Mouse (Mus musculus) cerebellum, postnatal 25 days (tissue): ENCODE results near the gene Pdxdc1.
A peak's percentile ranks its signal among the peaks of the same experiment; 100 is the strongest.

Experiments used
- DNase-seq, 2 experiments: peaks; one replicate each; pipeline ENCODE4 v3.0.0; 2021; ENCODE audit warnings: mixed read lengths in 2 of 2

Gene Pdxdc1

DNA sequence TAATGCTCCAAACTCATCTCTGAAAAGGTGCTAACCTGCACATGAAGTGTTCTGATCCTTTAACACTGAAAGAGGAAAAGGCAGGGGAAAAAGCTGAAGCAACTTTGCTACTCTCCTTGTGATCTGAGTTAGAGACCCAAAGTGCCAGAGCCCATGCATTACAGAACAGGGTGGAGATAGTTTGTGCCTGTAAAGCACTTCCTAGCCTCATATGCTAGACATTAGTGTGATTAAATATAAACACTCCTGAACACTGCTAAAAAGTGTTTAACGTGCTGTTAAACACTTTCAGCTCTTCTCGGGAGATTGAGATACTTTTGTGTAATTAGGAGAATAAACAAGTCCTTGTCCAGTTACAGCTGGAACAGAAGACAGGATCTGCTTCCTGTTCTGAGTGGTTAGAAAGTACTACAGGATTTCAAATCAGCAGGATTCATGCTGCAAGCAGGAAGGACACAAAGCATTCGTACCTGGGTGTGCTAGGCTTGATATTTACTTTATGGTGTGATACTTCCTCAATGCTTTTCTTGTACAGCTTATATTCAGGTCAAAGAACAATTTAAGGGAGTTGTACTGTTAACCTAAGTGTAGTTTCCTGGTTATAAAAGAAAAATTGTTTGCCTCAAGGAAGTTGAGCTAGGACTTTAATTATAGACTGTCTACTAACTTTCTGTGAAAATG lies 19.7 kb downstream of the Pdxdc1 start:
- DNase-seq, result no peak

- DNase-seq, result peak in 1 of 2 experiments; percentile 23
Measured at GRCm38 (mm10) chr16:13875483-13875882, 27.4 kb downstream of the Pdxdc1 start.

DNA sequence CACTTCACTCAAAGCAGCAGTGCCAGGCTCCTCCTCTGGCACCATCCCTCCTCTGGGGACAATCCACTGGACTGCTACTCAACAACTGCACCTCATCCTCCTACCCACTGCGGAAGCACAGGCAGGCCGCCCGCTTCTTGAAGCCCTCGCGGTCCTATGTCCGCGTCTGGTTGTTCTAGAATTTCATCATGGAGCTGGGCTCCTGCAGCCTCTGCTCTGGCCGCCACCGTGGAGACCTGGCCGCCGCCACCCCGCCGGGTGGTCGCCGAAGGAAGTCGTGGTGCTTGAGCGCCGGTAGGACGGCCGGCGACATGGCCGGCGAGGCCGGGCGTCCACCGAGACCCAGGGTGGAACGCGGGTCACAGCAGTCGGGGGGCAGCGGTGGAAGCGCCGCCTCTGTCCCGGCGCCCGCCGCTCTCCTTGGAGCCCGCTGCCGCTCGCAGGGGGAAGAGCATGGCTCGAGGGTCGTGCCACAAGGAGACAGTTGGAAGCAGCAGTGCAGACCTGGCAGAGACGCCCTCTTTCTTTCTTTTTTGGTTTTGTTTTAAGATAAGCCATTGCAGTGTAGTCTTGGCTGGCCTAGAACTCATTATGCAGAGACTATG lies 34.9 kb downstream of the Pdxdc1 start:
- DNase-seq, result peak; percentile 11 to 16

- peak in 1 of 2 experiments; percentile 40 for DNase-seq
Measured at GRCm38 (mm10) chr16:13867406-13867805, 35.5 kb downstream of the Pdxdc1 start.

GRCm38 (mm10) chr16:13866616-13867015 lies 36.3 kb downstream of the Pdxdc1 start:
- no peak for DNase-seq

- DNase-seq, result no peak
Measured at GRCm38 (mm10) chr16:13866076-13866475, 36.9 kb downstream of the Pdxdc1 start.

- no peak for DNase-seq
Measured at GRCm38 (mm10) chr16:13853886-13854285, 49.0 kb downstream of the Pdxdc1 start.

GRCm38 (mm10) chr16:13851446-13851845 lies 51.5 kb downstream of the Pdxdc1 start:
- DNase-seq, result no peak

DNA sequence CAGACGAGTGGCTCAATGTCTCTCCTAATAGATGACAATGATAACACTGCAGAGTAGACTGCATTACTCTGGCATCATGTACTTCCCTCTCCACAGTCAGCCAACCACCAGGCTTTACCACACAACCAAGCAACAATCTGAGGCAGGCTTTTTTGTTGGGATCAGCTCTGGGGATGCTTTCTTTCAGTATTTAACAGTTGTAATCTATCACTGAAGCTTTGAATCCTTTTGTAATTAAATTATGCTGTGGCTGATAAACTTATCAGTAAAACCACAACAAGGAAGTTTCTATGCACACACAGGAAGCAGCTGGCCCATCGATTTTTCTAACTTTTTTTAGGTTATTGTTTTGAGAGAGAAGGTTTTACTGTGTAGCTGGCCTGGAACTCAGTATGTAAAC lies 54.6 kb downstream of the Pdxdc1 start:
- DNase-seq, result no peak

DNA sequence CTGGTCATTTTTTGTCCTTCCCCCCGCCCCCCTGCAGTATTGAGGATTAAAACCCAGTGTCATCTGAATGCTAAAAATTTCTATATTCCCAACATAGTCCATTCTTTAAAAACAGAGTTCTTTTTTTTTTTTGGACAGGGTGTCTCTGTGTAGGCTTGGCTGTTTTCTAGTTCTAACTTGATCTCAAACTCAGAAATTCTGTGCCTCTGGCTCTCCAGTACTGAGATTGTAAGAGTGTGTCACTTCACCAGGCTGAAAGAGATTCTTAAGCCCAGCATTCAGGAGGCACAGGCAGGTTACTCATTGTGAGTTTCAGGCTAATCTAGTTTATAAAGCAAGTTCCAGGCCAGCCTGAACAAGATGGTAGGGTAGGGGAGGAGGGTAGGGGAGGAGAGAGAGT lies 56.3 kb downstream of the Pdxdc1 start:
- DNase-seq, result no peak

DNA sequence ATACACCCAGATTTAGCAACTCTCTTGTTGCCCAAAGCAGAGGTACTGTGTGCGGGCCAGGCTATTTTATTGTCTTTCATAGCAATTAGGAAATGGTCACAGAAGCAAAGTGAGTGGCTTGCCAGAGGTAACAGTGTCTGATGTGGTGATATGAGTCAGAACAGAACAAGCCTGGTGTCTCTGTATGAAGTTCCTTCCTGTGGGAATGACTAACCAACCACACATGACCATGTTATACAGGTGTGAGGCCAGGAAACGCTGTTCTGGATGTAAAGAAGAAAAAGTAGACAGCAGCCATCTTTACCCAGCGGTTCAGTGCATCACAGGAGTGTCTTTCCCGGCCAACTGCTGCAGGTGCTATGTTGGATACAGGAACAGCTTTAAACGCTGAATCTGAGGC lies 57.9 kb downstream of the Pdxdc1 start:
- DNase-seq, result no peak

- no peak for DNase-seq
Measured at GRCm38 (mm10) chr16:13840956-13841355, 62.0 kb downstream of the Pdxdc1 start.

DNA sequence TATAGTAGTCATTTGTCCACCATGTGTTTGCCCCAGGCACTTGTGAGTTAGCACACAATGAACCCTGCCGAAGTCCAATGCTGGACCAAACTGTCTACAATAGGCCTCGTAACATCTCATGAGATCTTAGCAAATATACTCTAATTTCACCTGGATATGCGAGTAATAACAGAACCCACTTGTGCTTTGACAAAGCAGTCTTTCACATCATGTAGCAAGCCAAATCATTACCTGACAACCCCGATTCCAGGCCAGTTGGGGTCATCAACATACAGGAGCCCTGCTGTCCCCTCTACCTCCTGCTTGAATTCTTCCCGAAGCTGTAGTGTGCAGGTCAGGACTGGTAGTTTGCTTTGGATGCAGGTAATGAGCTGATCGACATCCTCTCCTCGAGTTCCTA lies 62.9 kb downstream of the Pdxdc1 start:
- DNase-seq, result no peak

- DNase-seq, result no peak
Measured at GRCm38 (mm10) chr16:13834382-13834781, 68.5 kb downstream of the Pdxdc1 start.

GRCm38 (mm10) chr16:13831606-13832005 lies 71.3 kb downstream of the Pdxdc1 start:
- no peak for DNase-seq

DNA sequence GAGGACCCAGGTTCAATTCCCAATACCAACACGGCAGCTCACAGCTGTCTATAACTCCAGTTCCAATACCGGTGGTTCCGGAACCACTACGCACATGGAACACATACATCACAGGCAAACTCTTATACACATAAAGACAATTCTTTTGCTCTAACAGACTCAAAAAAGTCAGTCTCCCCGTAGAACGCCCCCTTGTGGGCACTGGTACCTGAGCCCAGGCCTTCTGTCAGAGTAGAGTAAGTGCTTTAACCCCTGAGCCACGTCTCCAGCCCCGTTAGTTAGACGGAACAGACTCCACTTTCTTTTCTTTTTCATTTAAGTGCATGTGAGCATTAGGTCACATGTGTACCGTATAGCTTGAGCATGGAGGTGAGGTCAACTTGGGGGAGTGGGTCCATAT lies 72.5 kb downstream of the Pdxdc1 start:
- no peak for DNase-seq

DNA sequence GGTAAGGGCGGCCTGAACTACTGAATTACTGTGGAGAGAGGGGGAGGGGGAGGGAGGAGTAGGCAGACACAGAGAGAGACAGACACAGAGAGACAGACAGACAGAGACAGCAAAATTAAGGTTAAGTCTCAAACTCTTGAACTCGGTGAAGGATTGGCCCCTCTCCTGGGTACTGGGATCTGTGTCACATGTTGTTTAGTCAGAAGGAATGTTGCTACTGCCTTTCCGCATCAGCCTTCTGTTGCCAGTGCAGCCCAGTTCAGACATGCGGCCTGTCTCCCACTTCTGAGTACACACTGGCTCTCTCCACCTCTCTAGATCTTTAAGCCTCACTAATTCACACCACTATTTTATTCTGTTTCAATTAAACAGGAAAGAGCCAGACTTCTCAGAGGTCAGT lies 76.4 kb downstream of the Pdxdc1 start:
- DNase-seq, result no peak

DNA sequence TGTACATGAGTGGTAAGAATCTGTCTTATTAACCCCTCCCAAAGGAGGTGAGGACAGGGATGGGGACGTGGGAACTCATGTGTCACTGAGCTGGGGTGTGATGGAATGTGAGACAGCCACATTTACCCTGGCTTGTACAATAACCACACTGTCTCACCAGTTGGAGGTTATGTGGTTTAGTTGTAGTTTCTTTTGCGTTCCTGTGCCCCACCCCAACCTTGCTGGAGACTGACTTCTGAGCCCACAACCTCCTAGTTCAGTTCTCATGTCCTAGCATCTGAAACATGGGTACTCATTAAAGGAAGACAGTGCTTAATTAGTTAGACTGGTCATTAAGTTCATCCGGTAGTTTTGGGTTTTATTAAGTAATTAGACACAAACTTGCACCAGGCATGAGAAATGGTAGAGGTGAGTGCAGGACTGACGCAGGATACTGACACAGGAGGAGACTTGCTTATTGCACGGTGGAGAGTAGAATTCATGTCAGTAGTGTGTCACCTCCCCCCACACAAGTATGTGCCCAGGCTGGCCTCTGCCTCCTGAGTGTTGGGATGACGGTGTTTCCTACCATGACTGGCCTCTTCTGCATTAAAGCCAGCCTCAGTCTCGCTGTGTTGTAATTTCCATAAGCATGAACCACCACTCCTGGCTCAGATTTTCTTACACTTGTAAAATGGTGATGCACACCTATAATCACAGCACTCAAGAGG lies 77.0 kb downstream of the Pdxdc1 start:
- DNase-seq, result no peak

DNA sequence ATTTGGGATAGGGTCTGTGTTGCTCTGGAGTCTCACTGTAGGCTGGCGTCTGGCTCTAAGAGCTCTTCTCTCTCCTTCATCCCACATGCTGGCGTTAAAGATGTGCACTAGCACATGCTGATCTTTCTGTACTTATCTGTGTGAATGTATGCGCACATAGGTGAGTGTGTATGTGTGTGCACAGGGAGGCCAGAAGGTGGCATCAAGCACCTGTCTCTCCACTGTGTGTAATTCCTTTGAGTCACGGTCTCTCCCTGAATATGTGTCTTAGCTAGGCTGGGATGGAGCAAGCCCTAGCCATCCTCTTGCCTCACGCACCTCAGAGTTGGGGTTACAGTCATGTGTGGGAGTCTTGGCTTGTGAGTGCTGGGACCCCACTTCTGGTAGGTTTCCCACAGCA lies 82.2 kb downstream of the Pdxdc1 start:
- DNase-seq, result no peak

GRCm38 (mm10) chr16:13819806-13820500 lies 83.0 kb downstream of the Pdxdc1 start:
- DNase-seq, result no peak

- no peak for DNase-seq
Measured at GRCm38 (mm10) chr16:13819394-13819743, 83.6 kb downstream of the Pdxdc1 start.

DNA sequence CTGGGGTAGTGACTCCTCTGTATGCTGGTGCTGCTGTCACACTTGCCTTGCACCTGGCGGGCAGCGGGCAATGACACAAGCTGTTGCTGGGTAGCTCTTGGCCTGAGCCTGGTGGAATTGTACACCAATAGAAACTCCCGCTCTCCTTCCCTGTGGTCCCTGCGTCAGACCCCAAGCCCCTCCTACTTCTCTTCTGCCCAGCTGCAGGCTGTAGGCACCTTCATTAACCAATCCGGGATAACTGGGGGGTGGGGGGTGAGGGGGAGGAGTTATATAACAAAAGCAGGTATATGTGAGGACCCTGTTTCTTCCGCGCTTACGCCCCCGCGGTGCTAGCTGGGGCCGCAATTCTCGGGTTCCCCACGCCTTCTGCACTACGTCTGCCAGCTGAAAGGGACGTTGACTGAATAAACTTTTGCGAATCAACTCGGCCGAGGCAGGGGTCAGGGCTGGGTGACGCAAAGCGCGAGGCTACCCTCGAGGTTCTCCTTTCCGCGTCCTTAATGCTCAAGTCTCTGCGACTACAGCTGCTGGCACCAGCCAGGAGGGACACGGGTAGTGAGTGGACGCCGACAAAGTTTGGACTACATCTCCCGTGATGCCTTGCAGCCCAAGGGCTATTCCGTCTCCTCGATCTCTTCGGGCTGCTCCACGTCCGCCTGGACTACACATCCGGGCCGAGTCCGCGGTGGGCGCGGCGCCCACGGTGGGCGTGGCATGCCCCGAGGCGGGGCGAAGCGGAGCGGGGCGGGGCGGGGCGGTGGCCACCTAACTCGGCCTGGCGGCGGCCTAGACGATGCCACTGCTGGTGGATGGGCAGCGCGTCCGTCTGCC lies 84.2 kb downstream of the Pdxdc1 start, which contains the start of gene Ntan1:
TSS of gene Ntan1 (plus strand) at position 286 of the 834 bp plus-strand sequence.
- DNase-seq, result peak; percentile 98 to 99

DNA sequence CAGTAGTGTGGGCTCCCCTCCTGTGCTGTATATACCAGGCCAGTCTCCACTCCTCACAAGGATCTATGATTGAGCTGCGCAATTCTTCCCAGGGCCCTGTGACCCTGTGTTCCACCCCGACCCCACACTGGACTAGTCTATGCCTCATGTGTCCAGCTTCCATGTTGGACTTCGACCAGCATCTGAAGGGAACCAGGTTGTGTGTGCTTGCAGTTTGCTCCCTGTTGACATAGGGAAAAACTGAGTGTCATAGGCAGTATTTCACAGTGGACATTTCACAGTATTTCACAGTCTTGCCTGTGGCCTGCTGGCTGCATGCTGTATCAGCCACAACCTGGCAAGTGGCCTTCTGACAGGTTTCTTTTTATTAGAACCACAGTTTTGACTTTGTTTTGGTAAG lies 89.7 kb downstream of the Pdxdc1 start:
- no peak for DNase-seq
